Mouse (Mus musculus) CD4-positive naive resting alpha-beta T cell, adult 76 days (primary cell): ENCODE results near the gene Samd13. TPM values are rescaled to one million over a fixed set of nuclear protein-coding genes. Genes with fewer than 3 reads are reported as not detected.

Experiments
- total RNA-seq: library from RNA; stranded (reverse); gene quantifications from one replicate; pipeline ENCODE4 v1.2.4, GENCODE M21; 2023

The Samd13 gene
- total RNA-seq, result not detected

DNA sequence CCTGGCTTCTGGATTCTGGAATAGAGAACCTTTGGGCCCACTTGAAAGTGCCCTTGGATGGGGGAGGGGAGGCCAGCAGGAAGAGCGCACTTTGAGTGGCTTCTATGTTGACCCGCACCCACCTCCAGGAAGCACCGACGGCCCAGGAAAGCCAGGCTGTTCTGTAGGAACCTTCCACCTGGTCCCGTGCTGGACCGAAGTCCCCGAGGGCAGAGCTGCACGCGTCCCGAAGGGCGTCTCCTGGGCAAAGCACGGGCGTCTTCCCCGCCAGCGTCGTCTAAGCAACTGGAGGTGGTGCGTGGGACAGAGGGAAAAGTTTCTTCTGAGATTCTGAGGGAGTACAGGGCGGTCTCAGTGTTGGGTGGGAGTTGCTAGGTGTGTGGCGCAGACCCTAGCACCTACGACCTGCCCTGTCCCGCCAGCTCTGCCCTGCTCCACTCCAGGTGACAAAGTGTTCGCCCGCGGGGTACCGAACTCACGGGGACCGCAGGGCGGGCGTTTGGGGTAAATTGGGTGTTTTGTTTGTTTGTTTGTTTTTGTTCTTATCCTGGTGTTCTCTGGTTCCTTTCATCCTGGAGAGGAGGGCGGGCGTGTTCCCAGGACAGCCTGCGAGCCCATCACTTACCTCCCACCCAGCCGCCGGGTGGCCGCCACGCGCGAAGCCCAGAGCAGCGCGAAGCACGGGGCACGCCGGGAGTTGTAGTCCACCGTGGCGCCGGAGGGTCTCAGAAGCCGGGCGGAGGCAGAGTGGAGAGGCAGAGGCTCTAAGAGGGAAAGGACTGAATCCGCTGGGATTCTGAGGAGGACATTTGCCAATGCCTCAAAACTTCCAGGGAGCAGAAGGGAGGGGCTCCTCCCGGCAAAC, at the start of gene Samd13:
TSS of gene Samd13 (minus strand) at position 782 of the 865 bp plus-strand sequence.

GRCm38 (mm10) chr3:146651217-146651616, 34.2 kb downstream of the Samd13 start, which contains the start of gene 4930503B20Rik:
Gene 4930503B20Rik, minus strand, starts transcription at chr3:146651317.

GRCm38 (mm10) chr3:146615496-146615895, 69.9 kb downstream of the Samd13 start, which contains the start of gene Dnase2b:
Gene Dnase2b, minus strand, starts transcription at chr3:146615596.

Other genes starting within 250 kb of the Samd13 start
- gene Ctbs, start 235.8 kb downstream of the Samd13 start, total RNA-seq, result 8.0 TPM
- 6.9 TPM for gene Spata1, start 185.8 kb downstream of the Samd13 start, total RNA-seq
- 142 TPM for gene Gng5, start 185.8 kb downstream of the Samd13 start, total RNA-seq
- gene Rpf1, start 164.2 kb downstream of the Samd13 start, total RNA-seq, result 140 TPM
- gene Uox, start 115.2 kb downstream of the Samd13 start, total RNA-seq, result not detected
- gene Dnase2b, start 70.0 kb downstream of the Samd13 start, total RNA-seq, result not detected
- gene 4930503B20Rik, start 34.3 kb downstream of the Samd13 start, total RNA-seq, result not detected
- 110 TPM for gene Prkacb, start 127.4 kb upstream of the Samd13 start, total RNA-seq
- gene Ttll7, start 166.8 kb upstream of the Samd13 start, total RNA-seq, result not detected